Mouse (Mus musculus): ENCODE results near the gene Spock2. TPM values are rescaled to one million over a fixed set of nuclear protein-coding genes. Genes with fewer than 3 reads are reported as not detected.

Gene Spock2
- polyA plus RNA-seq, 1 experiment from 2014 or later, result 85.3 TPM

- H3K36me3 ChIP-seq (replicated peaks; ENCODE audit: control insufficient read depth, insufficient read depth), result peaks cover 11% of the 10 kb centered on the region; the same call in 1 of the 2 replicates
- H3K27me3 ChIP-seq (ENCODE audit: control insufficient read depth, insufficient read depth, low read length), result no peaks in the 10 kb centered on the region
- H3K4me1 ChIP-seq (replicated peaks; ENCODE audit: control insufficient read depth, insufficient read depth, low read length), result peaks cover 39% of the 10 kb centered on the region
- H3K4me3 ChIP-seq (replicated peaks; ENCODE audit: low read length), result no peak overlapping the region
- H3K27ac ChIP-seq, result no peak overlapping the region
- DNase-seq (ENCODE audit: low spot score) (no peak), ATAC-seq (ENCODE audit: low FRiP score) (no peak)
- no peak overlapping the region for H3K4me2 ChIP-seq (replicated peaks)
- no peaks in the 10 kb centered on the region for H3K9me3 ChIP-seq (ENCODE audit: control insufficient read depth, low read length)
- WGBS, result 93% methylated on average over 9 of the region's 9 CpGs
- no peak overlapping the region for H3K9ac ChIP-seq
These were observed 8.1 kb downstream of the Spock2 start for GRCm38 (mm10) chr10:60113965-60114690.

DNA sequence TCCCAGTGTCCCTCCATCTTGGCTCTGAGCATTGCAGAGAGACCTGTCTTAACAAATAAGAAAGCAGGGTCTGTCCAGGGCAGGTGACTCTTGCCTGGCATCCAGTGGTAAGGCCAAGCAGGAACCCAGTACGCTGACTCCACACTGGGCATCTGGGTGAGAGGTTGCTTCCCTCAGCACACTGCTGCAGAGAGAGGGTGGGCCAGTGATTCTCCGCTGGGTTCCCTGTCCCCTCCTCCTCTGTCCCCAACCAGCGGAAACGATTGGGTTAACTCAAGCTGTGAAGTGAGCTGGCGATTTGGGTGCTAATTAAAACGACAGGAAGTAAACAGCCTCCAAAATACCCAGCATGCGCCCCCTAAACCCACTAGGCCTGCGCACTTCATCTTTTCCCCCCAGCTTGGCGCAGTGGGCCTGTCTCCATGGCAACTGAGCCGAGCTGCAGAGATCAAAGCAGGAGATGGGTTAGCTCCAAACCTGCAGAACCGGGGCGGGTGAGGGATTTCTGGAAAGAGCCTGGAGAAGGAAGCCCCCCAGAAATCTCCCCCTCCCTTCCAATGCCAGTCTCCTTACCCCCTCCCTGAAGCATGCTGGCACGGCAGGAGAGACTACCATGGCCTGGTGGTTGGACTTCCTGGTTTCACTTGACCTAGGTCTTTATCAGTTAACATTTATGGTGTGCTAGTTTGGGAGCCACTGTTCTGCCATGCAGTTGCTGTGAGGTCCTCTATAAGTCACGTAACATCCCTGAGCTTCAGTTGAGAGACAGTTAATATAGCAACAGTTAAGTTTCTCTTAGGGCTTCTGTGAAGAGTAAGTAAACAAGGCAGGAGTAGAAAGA lies 9.5 kb downstream of the Spock2 start:
- peak overlapping the region; percentile 46 for H3K4me2 ChIP-seq (replicated peaks)
- no peaks in the 10 kb centered on the region for H3K27me3 ChIP-seq (ENCODE audit: control insufficient read depth, insufficient read depth, low read length)
- peaks cover 11% of the 10 kb centered on the region; the same call in 1 of the 2 replicates for H3K36me3 ChIP-seq (replicated peaks; ENCODE audit: control insufficient read depth, insufficient read depth)
- H3K4me1 ChIP-seq (replicated peaks; ENCODE audit: control insufficient read depth, insufficient read depth, low read length), result peaks cover 25% of the 10 kb centered on the region
- no peaks in the 10 kb centered on the region for H3K9me3 ChIP-seq (ENCODE audit: control insufficient read depth, low read length)
- peak; percentile 87 for ATAC-seq (ENCODE audit: low FRiP score)
- peak; percentile 80 for DNase-seq (ENCODE audit: low spot score)
- peak overlapping the region; percentile 8; the same call in 1 of the 2 replicates for H3K4me3 ChIP-seq (replicated peaks; ENCODE audit: low read length)
- peak overlapping the region; percentile 83 for H3K27ac ChIP-seq
- H3K9ac ChIP-seq, result peak overlapping the region; percentile 44; the same call in 1 of the 2 replicates
- 3% methylated on average over 14 of the region's 14 CpGs for WGBS

- H3K27me3 ChIP-seq (ENCODE audit: control insufficient read depth, insufficient read depth, low read length), result no peaks in the 10 kb centered on the region
- H3K4me3 ChIP-seq (replicated peaks; ENCODE audit: low read length), result no peak overlapping the region
- ATAC-seq (ENCODE audit: low FRiP score) (no peak), DNase-seq (ENCODE audit: low spot score) (no peak)
- peaks cover 19% of the 10 kb centered on the region for H3K36me3 ChIP-seq (replicated peaks; ENCODE audit: control insufficient read depth, insufficient read depth)
- H3K27ac ChIP-seq, result no peak overlapping the region
- H3K4me1 ChIP-seq (replicated peaks; ENCODE audit: control insufficient read depth, insufficient read depth, low read length), result peaks cover 23% of the 10 kb centered on the region
- 42% methylated on average over 4 of the region's 4 CpGs for WGBS
- no peak overlapping the region for H3K9ac ChIP-seq
- no peak overlapping the region for H3K4me2 ChIP-seq (replicated peaks)
- no peaks in the 10 kb centered on the region for H3K9me3 ChIP-seq (ENCODE audit: control insufficient read depth, low read length)
These were observed 11.0 kb downstream of the Spock2 start for GRCm38 (mm10) chr10:60116997-60117396.

DNA sequence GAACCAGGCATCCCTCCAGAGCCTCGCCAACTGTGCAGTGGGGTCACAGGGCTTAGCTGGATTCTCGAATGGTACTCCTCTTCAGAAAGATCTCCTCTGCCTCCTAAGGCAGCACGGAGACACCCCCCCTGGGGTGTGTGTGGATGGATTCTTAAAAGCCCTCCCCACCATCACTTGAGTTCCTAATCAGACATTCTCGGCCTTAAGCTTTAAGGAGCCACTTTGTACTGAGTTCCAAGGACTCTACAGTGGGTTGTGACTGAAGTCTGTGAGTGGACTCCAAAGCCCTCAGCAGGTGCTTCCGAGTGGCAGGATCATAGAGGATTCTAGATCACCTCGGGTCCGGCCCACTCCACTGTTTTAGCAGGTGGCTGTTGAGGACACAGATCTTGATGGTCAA lies 12.4 kb downstream of the Spock2 start:
- Histone ChIP-seq H3K4me2 (replicated peaks) (no peak overlapping the region), H3K27me3 (ENCODE audit: control insufficient read depth, insufficient read depth, low read length) (no peaks in the 10 kb centered on the region), H3K27ac (no peak overlapping the region), H3K4me1 (replicated peaks; ENCODE audit: control insufficient read depth, insufficient read depth, low read length) (peaks cover 23% of the 10 kb centered on the region), H3K4me3 (replicated peaks; ENCODE audit: low read length) (no peak overlapping the region), H3K9me3 (ENCODE audit: control insufficient read depth, low read length) (no peaks in the 10 kb centered on the region), H3K36me3 (replicated peaks; ENCODE audit: control insufficient read depth, insufficient read depth) (peaks cover 26% of the 10 kb centered on the region), H3K9ac (no peak overlapping the region)
- ATAC-seq (ENCODE audit: low FRiP score) (no peak), DNase-seq (ENCODE audit: low spot score) (no peak)
- WGBS, result 78% methylated on average over 7 of the region's 7 CpGs

- H3K4me2 ChIP-seq (replicated peaks), result no peak overlapping the region
- peaks cover 27% of the 10 kb centered on the region; the same call in 1 of the 2 replicates for H3K36me3 ChIP-seq (replicated peaks; ENCODE audit: control insufficient read depth, insufficient read depth)
- H3K9me3 ChIP-seq (ENCODE audit: control insufficient read depth, low read length), result no peaks in the 10 kb centered on the region
- WGBS, result 79% methylated on average over 4 of the region's 4 CpGs
- ATAC-seq (ENCODE audit: low FRiP score) (no peak), DNase-seq (ENCODE audit: low spot score) (no peak)
- H3K4me1 ChIP-seq (replicated peaks; ENCODE audit: control insufficient read depth, insufficient read depth, low read length), result peaks cover 14% of the 10 kb centered on the region
- H3K27ac ChIP-seq, result no peak overlapping the region
- no peak overlapping the region for H3K9ac ChIP-seq
- H3K27me3 ChIP-seq (ENCODE audit: control insufficient read depth, insufficient read depth, low read length), result no peaks in the 10 kb centered on the region
- no peak overlapping the region for H3K4me3 ChIP-seq (replicated peaks; ENCODE audit: low read length)
These were observed 14.6 kb downstream of the Spock2 start for GRCm38 (mm10) chr10:60120630-60121029.

DNA sequence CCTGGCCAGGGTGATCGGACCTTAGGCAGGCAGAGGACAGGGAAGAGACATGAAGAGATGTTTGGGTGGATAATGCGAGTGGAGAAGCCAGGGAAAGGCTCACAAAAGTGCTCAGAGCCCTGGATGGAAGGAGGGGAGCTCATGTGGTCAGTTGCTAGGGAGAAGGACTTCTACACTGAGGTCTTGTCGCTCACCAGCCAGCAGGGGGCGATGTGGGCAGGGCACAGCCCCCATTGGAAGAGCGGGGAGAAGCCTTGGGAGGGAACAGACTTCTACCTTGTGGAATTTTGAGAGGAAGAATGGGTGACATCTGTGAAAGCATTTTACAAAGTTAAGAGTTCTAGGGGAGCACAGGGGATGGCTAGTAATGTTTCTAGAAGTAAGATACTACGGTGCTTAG lies 18.1 kb downstream of the Spock2 start:
- peaks cover 58% of the 10 kb centered on the region for H3K36me3 ChIP-seq (replicated peaks; ENCODE audit: control insufficient read depth, insufficient read depth)
- no peaks in the 10 kb centered on the region for H3K9me3 ChIP-seq (ENCODE audit: control insufficient read depth, low read length)
- ATAC-seq (ENCODE audit: low FRiP score), result no peak
- WGBS, result 63% methylated on average over 6 of the region's 6 CpGs
- H3K4me1 ChIP-seq (replicated peaks; ENCODE audit: control insufficient read depth, insufficient read depth, low read length), result no peaks in the 10 kb centered on the region
- no peak for DNase-seq (ENCODE audit: low spot score)
- no peak overlapping the region for H3K9ac ChIP-seq
- no peak overlapping the region for H3K4me2 ChIP-seq (replicated peaks)
- H3K27me3 ChIP-seq (ENCODE audit: control insufficient read depth, insufficient read depth, low read length), result no peaks in the 10 kb centered on the region
- H3K27ac ChIP-seq, result no peak overlapping the region
- no peak overlapping the region for H3K4me3 ChIP-seq (replicated peaks; ENCODE audit: low read length)

GRCm38 (mm10) chr10:60125529-60126327 lies 19.7 kb downstream of the Spock2 start:
- Histone ChIP-seq H3K9ac (no peak overlapping the region), H3K36me3 (replicated peaks; ENCODE audit: control insufficient read depth, insufficient read depth) (peaks cover 74% of the 10 kb centered on the region), H3K4me2 (replicated peaks) (no peak overlapping the region), H3K9me3 (ENCODE audit: control insufficient read depth, low read length) (no peaks in the 10 kb centered on the region), H3K4me3 (replicated peaks; ENCODE audit: low read length) (no peak overlapping the region), H3K27me3 (ENCODE audit: control insufficient read depth, insufficient read depth, low read length) (no peaks in the 10 kb centered on the region), H3K27ac (no peak overlapping the region), H3K4me1 (replicated peaks; ENCODE audit: control insufficient read depth, insufficient read depth, low read length) (no peaks in the 10 kb centered on the region)
- ATAC-seq (ENCODE audit: low FRiP score) (no peak), DNase-seq (ENCODE audit: low spot score) (no peak)
- WGBS, result 23% methylated on average over 19 of the region's 22 CpGs

DNA sequence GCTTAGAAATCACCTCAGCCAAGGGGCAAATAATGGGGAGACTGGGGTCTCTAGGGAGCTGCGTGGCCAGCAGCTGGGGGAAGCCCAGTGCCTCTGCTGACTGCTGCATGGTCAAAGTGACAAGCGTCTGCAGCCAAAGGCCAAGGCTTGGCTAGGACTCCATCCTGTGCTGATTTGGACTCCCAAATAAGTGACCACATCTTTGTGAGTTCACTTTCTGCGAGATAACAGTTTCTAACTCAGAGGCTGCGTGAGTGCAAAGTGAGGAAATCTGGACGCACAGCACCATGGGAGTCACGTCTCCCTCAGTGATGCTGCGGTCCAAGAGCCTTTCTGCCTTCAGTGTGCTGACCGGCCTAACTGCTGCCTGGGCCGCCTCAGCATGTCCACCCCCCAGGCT lies 22.3 kb downstream of the Spock2 start:
- Histone ChIP-seq H3K9me3 (ENCODE audit: control insufficient read depth, low read length) (no peaks in the 10 kb centered on the region), H3K4me1 (replicated peaks; ENCODE audit: control insufficient read depth, insufficient read depth, low read length) (no peaks in the 10 kb centered on the region), H3K36me3 (replicated peaks; ENCODE audit: control insufficient read depth, insufficient read depth) (peaks cover 75% of the 10 kb centered on the region), H3K4me2 (replicated peaks) (no peak overlapping the region), H3K9ac (no peak overlapping the region), H3K27ac (no peak overlapping the region), H3K27me3 (ENCODE audit: control insufficient read depth, insufficient read depth, low read length) (no peaks in the 10 kb centered on the region), H3K4me3 (replicated peaks; ENCODE audit: low read length) (no peak overlapping the region)
- 88% methylated on average over 9 of the region's 9 CpGs for WGBS
- DNase-seq (ENCODE audit: low spot score) (no peak), ATAC-seq (ENCODE audit: low FRiP score) (no peak)

DNA sequence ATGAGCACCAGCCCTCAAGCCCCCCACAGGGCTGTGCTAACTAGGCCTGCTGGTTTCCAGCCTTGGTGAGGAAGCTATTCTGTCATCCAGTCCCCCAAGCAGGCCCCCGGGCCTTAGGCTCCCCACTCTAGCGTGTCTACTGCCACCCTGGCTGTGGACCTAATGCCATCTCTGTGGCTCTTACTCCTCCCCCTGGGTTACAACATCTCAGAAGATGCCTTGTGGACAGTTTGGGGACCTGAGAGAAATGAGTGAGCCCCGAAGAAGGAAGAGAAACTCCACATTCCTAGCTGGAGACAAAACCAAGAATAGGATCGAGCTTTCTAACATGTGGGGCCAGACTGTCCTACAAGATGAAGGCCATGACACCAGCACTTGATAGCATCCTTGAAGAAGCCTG lies 24.5 kb downstream of the Spock2 start:
- 86% methylated on average over 4 of the region's 4 CpGs for WGBS
- H3K4me2 ChIP-seq (replicated peaks), result no peak overlapping the region

More for the DNA sequence above, 24.5 kb downstream of the Spock2 start:
- Histone ChIP-seq H3K9me3 (ENCODE audit: control insufficient read depth, low read length) (no peaks in the 10 kb centered on the region), H3K4me1 (replicated peaks; ENCODE audit: control insufficient read depth, insufficient read depth, low read length) (no peaks in the 10 kb centered on the region), H3K36me3 (replicated peaks; ENCODE audit: control insufficient read depth, insufficient read depth) (peaks cover 67% of the 10 kb centered on the region), H3K9ac (no peak overlapping the region), H3K27ac (no peak overlapping the region), H3K4me3 (replicated peaks; ENCODE audit: low read length) (no peak overlapping the region), H3K27me3 (ENCODE audit: control insufficient read depth, insufficient read depth, low read length) (no peaks in the 10 kb centered on the region)
- DNase-seq (ENCODE audit: low spot score) (no peak), ATAC-seq (ENCODE audit: low FRiP score) (no peak)

Data from hindbrain, embryonic 14.5 days (tissue).